Mouse (Mus musculus): Measurements from ENCODE around the gene Unc13a.

Gene Unc13a

GRCm38 (mm10) chr8:71693166-71694041 is 21.8 kb upstream of the Unc13a start:
- TF ChIP-seq GATA4 (IDR thresholded peaks at IDR 0.05; ENCODE audit: insufficient replicate concordance, low read length), result no peak

DNA sequence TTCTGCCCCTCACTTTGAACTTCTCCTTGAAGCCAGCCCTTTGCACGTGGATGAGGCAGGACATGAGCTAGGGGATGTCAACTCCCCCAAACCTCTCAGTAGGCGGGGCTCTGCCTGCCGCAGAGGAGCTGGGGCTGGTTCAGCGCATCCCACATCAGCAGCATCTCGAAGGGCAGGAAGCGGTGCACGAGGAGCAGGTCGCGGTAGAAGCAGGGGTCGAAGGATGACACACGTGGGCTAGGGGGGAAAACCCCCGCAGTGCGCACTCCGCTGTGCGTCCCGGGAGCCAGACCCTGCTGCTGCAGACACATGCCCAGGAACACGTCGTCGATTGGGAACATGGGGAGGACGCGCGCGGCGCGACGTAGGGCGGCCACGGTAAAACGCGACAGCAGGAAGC is 21.0 kb upstream of the Unc13a start:
- TF ChIP-seq GATA4 (IDR thresholded peaks at IDR 0.05; ENCODE audit: insufficient replicate concordance, low read length), result no peak

GRCm38 (mm10) chr8:71689028-71689427 is 17.5 kb upstream of the Unc13a start, which contains the start of gene Insl3:
Gene Insl3 (plus strand): TSS chr8:71689214.
- TF ChIP-seq GATA4 (IDR thresholded peaks at IDR 0.05; ENCODE audit: insufficient replicate concordance, low read length), result no peak

DNA sequence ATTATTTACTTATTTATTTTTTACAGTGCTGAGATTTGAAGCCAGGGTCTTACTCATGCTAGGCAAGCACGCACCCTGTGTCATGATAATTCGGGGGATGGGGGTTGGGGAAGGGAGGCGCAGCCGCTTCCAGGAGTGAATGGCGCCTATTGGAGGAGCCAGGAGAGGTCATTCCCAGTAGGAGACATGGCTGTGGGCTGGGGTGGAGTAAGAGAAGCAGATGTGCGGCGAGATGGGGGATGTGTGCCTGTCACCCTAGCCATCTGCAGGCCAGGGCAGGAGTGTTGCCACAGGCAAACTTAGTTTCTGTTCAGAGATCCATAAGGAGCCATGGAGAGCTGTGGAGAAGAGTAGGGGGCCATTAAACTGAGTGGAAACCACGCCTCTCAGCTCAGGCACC is 16.1 kb upstream of the Unc13a start:
- TF ChIP-seq GATA4 (IDR thresholded peaks at IDR 0.05; ENCODE audit: insufficient replicate concordance, low read length), result no peak

DNA sequence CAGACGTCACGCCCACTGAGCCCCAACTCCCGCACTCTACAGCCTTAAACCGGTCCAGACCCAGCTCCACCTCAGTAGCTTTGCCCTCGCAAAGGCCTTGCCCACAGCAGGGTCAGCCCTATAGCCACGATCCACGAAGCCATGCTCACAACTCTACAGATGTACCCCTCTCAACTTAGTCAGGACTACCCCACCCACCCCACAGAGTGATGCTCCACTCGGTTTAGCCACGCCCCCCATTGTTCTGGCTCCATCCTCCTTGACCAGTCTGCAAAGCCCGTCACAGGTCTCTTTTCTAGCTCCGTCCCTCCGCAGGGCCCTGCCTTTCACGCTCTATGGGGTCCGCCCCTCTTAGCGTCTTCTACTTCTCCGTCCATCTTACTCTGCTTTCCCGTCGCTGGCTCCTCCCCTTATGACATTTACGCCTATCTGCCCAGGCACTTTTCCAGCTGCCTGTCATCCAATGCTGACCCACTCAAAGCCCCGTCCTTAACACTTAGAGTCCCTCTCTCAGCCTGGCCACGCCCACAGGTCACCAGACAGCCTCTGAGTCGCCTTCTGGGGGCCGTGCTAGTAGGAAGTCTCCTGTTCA is 14.7 kb upstream of the Unc13a start:
- no peak for TF ChIP-seq GATA4 (IDR thresholded peaks at IDR 0.05; ENCODE audit: insufficient replicate concordance, low read length)

GRCm38 (mm10) chr8:71685573-71685972 is 14.0 kb upstream of the Unc13a start:
- TF ChIP-seq GATA4 (IDR thresholded peaks at IDR 0.05; ENCODE audit: insufficient replicate concordance, low read length), result no peak

- no peak for TF ChIP-seq GATA4 (IDR thresholded peaks at IDR 0.05; ENCODE audit: insufficient replicate concordance, low read length)
Observed at GRCm38 (mm10) chr8:71684701-71685100, 13.1 kb upstream of the Unc13a start.

GRCm38 (mm10) chr8:71682832-71683231 is 11.3 kb upstream of the Unc13a start:
- TF ChIP-seq GATA4 (IDR thresholded peaks at IDR 0.05; ENCODE audit: insufficient replicate concordance, low read length), result no peak

DNA sequence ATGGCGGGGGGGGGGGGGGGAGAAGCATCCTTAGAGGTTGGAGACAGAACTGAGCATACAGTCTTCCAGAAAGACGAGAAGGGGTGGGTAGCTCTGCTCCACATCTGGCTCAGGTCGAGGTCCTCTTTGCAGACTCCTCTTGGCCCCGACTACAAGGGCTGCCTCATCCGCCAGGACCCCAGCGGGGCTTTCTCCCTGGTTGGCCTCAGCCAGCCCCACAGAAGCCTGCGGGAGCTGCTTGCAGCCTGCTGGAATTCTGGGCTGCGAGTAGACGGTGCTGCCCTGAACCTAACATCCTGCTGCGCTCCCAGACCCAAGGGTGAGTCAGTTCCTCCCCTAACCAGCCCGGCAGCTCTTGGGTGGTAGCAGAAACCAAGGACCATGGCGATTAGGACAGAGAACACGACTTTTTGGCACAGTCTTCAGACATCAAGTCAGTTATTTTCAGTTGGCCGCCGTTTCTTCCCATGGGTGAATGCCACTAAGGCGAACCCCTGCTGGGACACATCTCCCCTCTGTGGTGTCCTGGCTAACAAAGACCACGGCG is 9.9 kb upstream of the Unc13a start:
- TF ChIP-seq GATA4 (IDR thresholded peaks at IDR 0.05; ENCODE audit: insufficient replicate concordance, low read length), result no peak

GRCm38 (mm10) chr8:71680471-71680870 is 8.9 kb upstream of the Unc13a start:
- TF ChIP-seq GATA4 (IDR thresholded peaks at IDR 0.05; ENCODE audit: insufficient replicate concordance, low read length), result peak; percentile 68; the same call in 1 of the 2 replicates

GRCm38 (mm10) chr8:71679550-71680168 is 8.1 kb upstream of the Unc13a start:
- TF ChIP-seq GATA4 (IDR thresholded peaks at IDR 0.05; ENCODE audit: insufficient replicate concordance, low read length), result no peak

DNA sequence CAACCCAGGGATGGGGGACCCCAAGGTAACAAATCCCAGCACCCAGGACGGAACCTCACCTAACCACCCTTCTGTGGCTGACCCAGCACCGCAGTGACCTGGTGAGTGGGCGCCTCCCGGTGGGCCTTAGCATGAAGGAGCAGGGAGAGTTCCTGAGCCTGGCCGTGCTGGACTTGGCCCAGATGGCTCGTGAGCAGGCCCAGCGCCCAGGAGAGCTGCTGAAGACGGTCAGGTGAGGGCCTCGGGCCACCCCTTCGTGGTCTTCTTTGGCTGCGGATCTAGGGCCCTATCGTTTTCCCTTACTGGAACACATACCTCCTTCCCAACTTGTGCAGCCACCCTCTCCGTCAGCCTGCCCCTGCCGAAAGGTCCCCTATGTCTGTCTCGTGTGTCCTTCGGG is 7.6 kb upstream of the Unc13a start:
- no peak for TF ChIP-seq GATA4 (IDR thresholded peaks at IDR 0.05; ENCODE audit: insufficient replicate concordance, low read length)

- TF ChIP-seq GATA4 (IDR thresholded peaks at IDR 0.05; ENCODE audit: insufficient replicate concordance, low read length), result no peak
Observed at GRCm38 (mm10) chr8:71678216-71678615, 6.7 kb upstream of the Unc13a start.

- TF ChIP-seq GATA4 (IDR thresholded peaks at IDR 0.05; ENCODE audit: insufficient replicate concordance, low read length), result no peak
Observed at GRCm38 (mm10) chr8:71677555-71677954, 6.0 kb upstream of the Unc13a start.

- no peak for TF ChIP-seq GATA4 (IDR thresholded peaks at IDR 0.05; ENCODE audit: insufficient replicate concordance, low read length)
Observed at GRCm38 (mm10) chr8:71676803-71677202, 5.2 kb upstream of the Unc13a start.
